Mouse (Mus musculus) layer of hippocampus, postnatal 36 days (tissue): ENCODE measurements at regions not wholly inside any gene's neighbourhood (a gene's known extent, or its start where the extent isn't known, plus 50 kb on each side); places are given as distances from the start of the nearest gene placed in this dataset.
A peak's percentile ranks its signal among the peaks of the same experiment; 100 is the strongest.

Experiments
- DNase-seq, 2 experiments: peaks; one replicate each; pipeline ENCODE4 v3.0.0; 2022

DNA sequence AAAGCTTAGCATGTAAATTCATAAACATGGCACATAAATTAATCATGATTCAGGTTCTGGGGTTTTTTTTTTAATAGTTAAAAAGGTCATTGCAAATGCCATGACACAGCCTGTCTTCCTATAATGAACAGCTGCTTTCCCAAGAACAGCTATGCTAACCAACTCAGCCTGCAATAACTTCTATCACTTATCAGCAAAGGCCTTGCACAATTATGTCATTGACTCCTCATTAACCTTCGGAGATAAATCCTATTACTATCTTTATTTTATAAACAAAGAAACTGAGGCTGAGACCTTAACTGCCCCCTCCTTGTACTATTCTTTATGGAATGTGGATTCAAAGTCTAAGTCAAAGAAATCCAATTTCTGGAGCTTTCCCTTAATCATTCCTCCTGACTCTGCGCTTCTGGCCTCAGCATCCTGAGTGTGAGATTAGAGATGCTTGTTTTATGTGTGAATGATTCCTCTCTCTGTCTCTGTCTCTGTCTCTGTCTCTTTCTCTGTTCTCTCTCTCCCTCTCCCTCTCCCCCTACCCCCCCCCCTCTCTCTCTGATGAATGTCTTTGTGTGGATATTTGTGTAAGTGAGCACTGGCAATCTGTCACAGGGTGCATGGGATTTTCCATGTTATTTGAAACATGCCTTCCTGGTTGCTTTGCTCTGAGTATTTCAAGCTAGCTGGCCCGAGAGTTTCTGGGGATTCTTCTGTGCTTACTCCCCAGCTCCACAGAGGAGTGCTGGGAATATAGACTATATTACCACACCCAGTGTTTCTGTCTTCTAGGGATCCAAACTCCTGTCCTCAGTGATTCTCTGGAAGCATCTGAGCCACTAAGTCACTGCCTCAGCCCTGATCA is 243.1 kb upstream of the Il12b start:
- DNase-seq = no peak

DNA sequence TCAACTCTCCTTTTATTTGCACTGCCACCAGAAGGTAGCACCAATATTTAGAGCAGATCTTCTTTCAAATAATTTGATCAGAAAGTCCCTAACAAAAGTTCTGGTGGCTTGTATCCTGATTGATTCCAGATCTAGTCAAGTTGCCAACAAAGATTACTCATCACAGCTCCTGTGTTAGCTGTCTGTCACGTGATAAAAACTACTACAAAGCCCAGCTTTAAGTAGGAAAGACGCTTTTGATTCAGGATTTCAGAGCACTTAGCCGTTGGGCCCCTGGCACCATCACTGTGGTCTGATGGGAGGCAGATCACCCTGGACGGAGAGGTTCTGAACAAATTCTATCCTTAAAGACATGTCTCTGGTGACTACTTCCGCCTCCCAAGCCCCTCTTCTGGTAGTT is 241.6 kb upstream of the Il12b start:
- no peak for DNase-seq

- no peak for DNase-seq
Measured at GRCm38 (mm10) chr11:44161734-44162418, 238.0 kb upstream of the Il12b start.

- no peak for DNase-seq
Measured at GRCm38 (mm10) chr11:44163049-44163448, 236.8 kb upstream of the Il12b start.

GRCm38 (mm10) chr11:44163748-44164147 is 236.1 kb upstream of the Il12b start:
- DNase-seq = no peak

DNA sequence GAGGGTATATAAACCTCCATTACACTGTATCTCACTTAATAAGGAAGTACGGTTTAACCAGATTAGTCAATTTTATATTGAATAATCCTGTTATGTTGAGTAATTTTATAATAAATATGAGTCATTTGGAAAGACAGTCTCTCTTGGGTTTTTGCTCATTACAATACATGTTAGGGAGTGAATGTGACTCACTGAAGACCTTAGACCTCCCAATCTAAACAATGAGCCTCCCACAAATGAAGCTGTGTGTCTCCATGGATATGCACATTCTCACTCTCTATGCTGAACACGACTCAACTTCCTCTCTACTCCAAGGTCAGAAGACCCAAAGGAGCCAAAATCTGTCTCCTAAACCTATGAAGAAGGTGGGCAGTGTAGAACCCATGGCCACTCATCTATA is 235.7 kb upstream of the Il12b start:
- no peak for DNase-seq

DNA sequence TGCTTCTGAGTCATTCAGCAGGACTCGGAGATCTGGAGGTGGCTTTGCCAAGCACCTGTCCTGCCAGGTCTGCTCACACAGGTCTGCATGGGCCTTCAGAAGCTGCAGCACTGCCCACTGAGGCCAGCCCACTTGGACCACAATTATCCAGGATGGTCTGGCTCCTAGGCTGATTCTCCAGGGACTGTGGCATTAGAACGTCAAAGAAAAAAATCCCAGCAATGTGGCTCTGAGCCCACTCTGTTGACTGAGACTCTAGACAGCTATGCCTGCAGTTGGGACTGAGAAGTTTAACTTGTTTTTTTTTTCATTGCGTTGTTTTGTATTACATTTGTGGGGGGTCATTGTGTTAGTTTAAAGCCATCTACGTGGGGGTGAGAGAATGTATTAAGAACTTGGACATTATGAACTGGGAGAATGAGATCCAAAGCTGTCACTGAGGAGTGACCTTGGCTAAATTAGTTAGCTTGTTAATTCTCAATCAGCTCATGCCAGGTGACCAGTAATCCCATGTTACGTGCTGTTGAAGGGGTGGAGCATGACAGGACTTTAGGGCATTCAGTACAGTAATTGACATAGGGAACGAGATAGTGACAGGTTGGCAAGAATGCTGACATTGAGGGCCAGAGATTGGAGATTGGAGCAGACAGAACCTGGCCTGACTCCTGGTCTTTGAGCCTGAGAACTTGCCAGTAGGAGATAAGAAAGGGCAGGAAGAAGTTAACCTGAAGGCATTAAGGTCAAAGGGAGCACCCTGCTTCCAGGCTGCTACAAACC is 232.0 kb upstream of the Il12b start:
- DNase-seq = no peak

DNA sequence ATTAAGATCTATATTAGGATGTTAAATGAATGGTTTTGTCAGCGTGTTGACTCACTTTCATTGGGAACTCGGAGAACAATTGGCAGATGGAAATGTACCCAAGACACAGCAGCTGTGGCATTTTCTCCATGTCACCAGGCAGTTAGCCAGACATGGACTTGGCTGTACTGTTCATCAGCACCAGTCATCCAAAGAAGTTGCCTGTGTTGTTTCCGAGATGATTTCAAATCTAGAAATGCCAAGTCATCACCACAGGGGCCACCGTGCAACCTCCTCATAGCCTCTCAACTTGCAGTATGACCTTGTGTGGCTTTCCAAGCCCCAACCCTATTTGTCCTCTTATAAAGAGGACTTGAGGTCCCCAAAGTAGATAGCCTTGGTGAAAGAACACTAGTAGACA is 227.4 kb upstream of the Il12b start:
- DNase-seq = peak in 1 of 2 experiments; percentile 4

- no peak for DNase-seq
Measured at GRCm38 (mm10) chr11:44173196-44173595, 226.7 kb upstream of the Il12b start.

DNA sequence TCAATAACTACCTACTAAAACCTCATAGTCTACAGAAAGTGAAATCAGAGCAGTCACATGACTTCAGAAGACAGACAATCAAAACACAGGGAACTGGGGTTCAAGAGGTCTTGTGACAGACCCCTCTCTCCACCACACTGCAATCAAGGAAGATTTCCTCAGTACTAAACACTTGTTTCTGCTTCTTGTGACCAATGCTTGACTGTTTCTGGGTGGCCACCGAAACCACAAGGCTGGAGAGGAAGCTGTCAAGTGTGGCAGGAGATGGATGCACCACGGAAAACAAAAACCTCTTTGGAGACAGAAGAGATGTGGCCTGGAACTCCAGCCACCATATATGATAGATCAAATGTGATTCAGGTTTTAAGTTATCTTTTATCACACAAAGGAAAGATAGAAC is 225.3 kb upstream of the Il12b start:
- DNase-seq = no peak

DNA sequence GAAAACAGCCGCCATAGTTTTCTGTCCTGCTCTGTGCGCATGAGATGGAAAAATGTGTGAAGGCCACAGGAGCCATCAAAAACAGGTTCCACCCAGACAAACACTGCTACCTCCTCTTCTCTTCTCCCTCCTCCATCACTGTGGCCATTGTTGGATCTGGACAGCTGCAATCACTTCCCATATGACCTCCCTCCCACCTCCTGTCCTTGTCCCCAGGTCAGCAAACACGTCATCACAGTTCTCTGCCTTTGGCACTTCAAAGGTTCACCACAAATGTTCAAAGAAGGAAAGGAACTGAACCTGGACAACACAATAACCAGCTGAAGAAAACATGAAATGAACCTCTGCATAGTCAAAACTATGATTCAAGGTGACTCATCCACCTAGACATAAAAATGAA is 220.2 kb upstream of the Il12b start:
- no peak for DNase-seq

GRCm38 (mm10) chr11:44183823-44184222 is 216.0 kb upstream of the Il12b start:
- DNase-seq = no peak

- DNase-seq = peak in 1 of 2 experiments; percentile 4
Measured at GRCm38 (mm10) chr11:44185218-44185890, 214.5 kb upstream of the Il12b start.

DNA sequence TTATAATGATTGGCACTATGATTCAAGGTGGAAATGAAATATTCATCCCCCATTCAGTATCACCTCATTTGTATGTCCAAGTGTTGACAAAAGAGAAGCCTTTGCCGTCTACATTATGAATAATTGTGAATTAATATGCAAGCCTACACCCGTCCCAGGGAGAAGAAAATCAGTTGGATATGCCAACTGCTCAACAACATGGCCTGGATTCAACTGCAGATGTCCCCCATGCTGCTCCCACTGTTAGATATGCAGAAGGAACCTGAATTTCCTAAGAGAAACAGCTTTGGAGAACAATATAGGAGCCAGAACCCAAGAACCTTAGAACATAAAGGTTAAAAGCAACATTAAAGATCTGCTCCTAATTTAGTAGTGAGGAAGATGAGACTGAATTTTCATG is 211.7 kb upstream of the Il12b start:
- peak; percentile 4 to 15 for DNase-seq

- DNase-seq = no peak
Measured at GRCm38 (mm10) chr11:44193806-44194205, 206.1 kb upstream of the Il12b start.

DNA sequence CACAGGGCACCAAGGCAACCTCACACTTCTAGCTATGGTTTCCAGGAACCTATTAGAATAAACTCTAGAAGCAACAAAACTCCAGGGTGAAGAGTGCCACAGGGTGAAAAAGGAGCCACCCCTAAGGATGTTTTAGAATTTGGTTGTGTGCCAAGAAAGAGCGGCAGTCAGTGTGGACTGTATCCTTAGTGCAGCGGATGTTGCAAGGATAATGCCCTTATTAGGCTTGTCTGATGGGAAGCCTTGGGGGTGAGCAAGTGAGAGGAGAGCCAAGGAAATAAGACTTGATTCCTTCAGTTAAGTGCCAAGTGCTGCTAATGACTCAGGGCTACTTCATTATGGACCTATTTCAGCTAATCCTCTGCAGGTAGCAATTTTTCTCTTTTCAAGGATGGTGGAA is 197.1 kb upstream of the Il12b start:
- no peak for DNase-seq

DNA sequence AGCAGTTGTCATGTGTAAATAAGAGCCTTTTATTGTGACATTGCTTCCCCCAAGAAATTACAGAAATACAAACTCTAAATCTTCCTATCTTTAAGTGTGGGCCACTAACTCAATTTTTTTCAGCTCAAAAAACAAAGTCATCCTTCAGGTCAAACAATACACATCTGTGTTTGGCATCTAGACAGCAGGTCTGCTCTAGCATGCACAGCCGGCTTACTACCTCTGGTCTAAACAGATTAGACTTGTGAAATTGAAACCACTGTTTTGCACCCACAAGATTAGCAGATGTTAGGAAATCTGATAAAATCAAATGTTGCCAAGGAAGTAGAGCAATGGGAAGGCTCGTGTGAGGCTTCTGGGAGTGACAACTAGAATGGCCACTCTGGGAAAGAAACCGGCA is 195.5 kb upstream of the Il12b start:
- DNase-seq = no peak

DNA sequence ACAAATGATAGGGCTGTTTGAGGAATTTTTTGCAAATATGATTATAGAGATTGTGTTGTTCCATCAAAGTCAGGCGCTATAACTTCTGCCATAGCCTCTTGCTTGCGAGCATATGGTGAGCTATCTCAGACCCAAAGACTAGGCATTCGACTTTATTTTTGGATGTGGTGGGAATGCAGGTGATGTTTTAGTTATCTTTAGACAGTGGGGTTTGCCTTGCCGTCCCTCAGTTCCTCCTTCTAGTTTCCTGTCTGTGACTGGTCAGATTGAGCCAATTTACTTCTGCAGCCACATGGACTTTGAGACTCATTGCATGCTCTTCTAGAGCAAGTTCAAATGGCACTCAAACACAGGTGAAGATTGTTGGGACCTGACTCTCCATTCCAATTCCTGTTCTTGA is 193.0 kb upstream of the Il12b start:
- no peak for DNase-seq

DNA sequence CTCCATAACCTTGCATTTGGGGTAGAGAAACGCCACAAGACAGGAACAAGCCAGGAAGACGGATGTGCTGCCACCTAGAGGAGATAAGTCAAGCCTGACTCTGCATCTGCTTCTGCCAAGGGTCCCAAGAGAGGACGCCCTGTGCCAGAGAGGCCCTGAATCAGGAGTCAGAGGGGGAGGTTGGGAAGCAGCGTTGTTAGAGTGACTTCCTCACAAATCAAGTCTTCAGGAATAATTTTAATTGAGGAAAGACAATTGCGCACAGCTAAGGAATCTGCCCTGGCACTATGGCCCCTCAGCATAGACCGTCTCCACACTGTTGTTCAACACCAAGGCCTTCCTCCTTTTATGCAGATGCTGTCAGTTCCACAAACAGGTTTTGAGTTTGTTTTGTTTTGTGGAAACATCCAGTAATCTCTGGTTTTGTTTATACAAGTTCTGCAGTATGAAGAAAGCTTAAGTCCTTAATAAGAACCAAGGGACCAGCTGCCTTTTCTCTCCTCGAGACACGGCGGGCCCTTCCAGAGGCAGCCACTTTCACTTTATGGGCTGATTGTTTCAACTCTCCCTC is 187.9 kb upstream of the Il12b start:
- peak; percentile 5 to 11 for DNase-seq

DNA sequence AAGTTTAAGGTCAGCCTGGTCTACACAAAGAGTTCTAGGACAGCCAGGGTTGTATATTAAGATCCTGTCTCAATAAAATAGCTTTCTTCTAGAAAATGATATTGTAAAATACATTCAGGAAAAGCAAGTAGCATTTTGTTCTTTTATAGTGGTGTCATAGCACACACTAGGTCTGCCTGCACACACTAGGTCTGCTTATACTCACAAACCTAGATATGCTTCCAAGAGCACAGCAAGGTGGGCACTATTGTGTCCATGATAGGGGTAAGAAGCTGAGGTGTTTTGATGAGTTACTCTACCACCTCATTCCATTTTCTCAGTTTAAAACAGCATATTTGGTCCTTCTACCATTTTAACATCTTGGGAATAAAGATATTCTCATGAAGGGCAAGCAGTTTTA is 185.8 kb upstream of the Il12b start:
- DNase-seq = no peak

DNA sequence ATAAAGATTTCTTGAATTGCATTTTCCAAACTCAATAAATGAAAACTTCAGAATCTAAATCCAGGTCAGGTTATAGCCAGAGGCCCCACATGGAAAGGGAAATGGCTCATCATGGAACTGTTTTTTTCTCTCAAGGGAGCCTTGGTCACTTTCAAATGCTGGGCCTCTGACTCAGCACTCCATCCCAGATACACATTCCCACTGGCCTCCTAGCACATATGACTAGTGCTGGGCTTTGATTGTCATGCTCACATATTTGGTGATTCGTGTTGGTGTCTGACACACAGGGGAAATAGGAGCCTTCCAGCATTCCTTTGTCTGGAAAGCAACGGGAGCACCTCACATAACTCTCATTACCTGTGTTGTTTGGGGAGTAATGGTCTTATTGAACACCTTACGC is 183.5 kb upstream of the Il12b start:
- no peak for DNase-seq

DNA sequence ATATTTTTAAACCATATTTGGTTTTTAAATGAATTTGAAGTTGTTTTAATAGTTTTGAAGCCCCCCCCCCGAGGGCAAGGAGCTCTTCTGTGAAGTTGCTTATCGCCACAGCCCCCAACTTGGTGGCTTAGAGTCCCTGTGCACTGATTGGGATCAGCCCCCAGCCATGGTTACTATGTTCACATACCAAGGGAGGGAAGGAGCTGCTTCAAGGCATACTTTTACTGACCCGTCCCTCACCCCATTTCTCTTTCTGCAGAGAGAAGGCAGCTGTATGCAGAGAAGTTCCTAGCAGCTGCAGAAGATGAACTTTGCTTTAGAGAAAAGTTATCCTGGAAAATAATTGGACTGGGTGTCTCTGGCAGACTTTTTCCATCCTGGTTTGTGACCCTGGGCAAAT is 179.9 kb upstream of the Il12b start:
- no peak for DNase-seq
